Mouse (Mus musculus): Measurements from ENCODE around the gene Gm11111. TPM values are rescaled to one million over a fixed set of nuclear protein-coding genes. Genes with fewer than 3 reads are reported as not detected.
"Not testable (repeated sequence)": the region's sequence is repeated elsewhere in the genome, so short reads cannot be mapped to it uniquely, and the experiment has no call there.

Gm11111 gene
- polyA plus RNA-seq, 1 experiment from 2014 or later = not detected

GRCm38 (mm10) chr5:98574711-98575470 lies 22.4 kb downstream of the Gm11111 start:
- H3K9ac ChIP-seq (ENCODE audit: low read depth, low read length) = no peak overlapping the region
- H3K27me3 ChIP-seq (replicated peaks; ENCODE audit: control insufficient read depth, insufficient read depth, low read length) = no peaks in the 10 kb centered on the region
- H3K4me3 ChIP-seq (ENCODE audit: low read depth, low read length) = no peak overlapping the region
- H3K9me3 ChIP-seq (ENCODE audit: control insufficient read depth, low read length) = no peaks in the 10 kb centered on the region
- peak overlapping the region; percentile 3; the same call in 1 of the 2 replicates for H3K4me2 ChIP-seq (ENCODE audit: low read depth, low read length)
- WGBS = 38% methylated on average over 12 of the region's 12 CpGs
- DNase-seq (ENCODE audit: low spot score) = peak; percentile 85
- H3K27ac ChIP-seq (replicated peaks; ENCODE audit: low read depth, low read length) = no peak overlapping the region
- peak; percentile 86 for ATAC-seq (ENCODE audit: low read depth)
- H3K4me1 ChIP-seq (ENCODE audit: control insufficient read depth, insufficient read depth, low read length) = peaks cover 11% of the 10 kb centered on the region
- no peaks in the 10 kb centered on the region for H3K36me3 ChIP-seq (ENCODE audit: control insufficient read depth, insufficient read depth, low read length)

- no peak overlapping the region for H3K4me2 ChIP-seq (ENCODE audit: low read depth, low read length)
- no peaks in the 10 kb centered on the region for H3K36me3 ChIP-seq (ENCODE audit: control insufficient read depth, insufficient read depth, low read length)
- H3K27ac ChIP-seq (replicated peaks; ENCODE audit: low read depth, low read length) = no peak overlapping the region
- H3K9me3 ChIP-seq (ENCODE audit: control insufficient read depth, low read length) = no peaks in the 10 kb centered on the region
- ATAC-seq (ENCODE audit: low read depth) (no peak), DNase-seq (ENCODE audit: low spot score) (no peak)
- H3K9ac ChIP-seq (ENCODE audit: low read depth, low read length) = no peak overlapping the region
- no peak overlapping the region for H3K4me3 ChIP-seq (ENCODE audit: low read depth, low read length)
- H3K4me1 ChIP-seq (ENCODE audit: control insufficient read depth, insufficient read depth, low read length) = peaks cover 11% of the 10 kb centered on the region
- WGBS = 60% methylated on average over 4 of the region's 4 CpGs
- no peaks in the 10 kb centered on the region for H3K27me3 ChIP-seq (replicated peaks; ENCODE audit: control insufficient read depth, insufficient read depth, low read length)
These were observed 23.0 kb downstream of the Gm11111 start for GRCm38 (mm10) chr5:98575471-98575834.

- H3K27me3 ChIP-seq (replicated peaks; ENCODE audit: control insufficient read depth, insufficient read depth, low read length); ATAC-seq (ENCODE audit: low read depth); H3K9me3 ChIP-seq (ENCODE audit: control insufficient read depth, low read length); H3K4me3 ChIP-seq (ENCODE audit: low read depth, low read length); H3K9ac ChIP-seq (ENCODE audit: low read depth, low read length); H3K4me2 ChIP-seq (ENCODE audit: low read depth, low read length); H3K36me3 ChIP-seq (ENCODE audit: control insufficient read depth, insufficient read depth, low read length); H3K27ac ChIP-seq (replicated peaks; ENCODE audit: low read depth, low read length); DNase-seq (ENCODE audit: low spot score): not testable (repeated sequence)
- H3K4me1 ChIP-seq (ENCODE audit: control insufficient read depth, insufficient read depth, low read length) = peaks cover 13% of the 10 kb centered on the region
- WGBS = 66% methylated on average over 6 of the region's 6 CpGs
These were observed 24.0 kb downstream of the Gm11111 start for GRCm38 (mm10) chr5:98576538-98576937.

GRCm38 (mm10) chr5:98578398-98578797 lies 25.9 kb downstream of the Gm11111 start:
- no peak overlapping the region for H3K9ac ChIP-seq (ENCODE audit: low read depth, low read length)
- no peak overlapping the region for H3K4me3 ChIP-seq (ENCODE audit: low read depth, low read length)
- no peaks in the 10 kb centered on the region for H3K36me3 ChIP-seq (ENCODE audit: control insufficient read depth, insufficient read depth, low read length)
- H3K4me1 ChIP-seq (ENCODE audit: control insufficient read depth, insufficient read depth, low read length) = peaks cover 13% of the 10 kb centered on the region
- no peaks in the 10 kb centered on the region for H3K9me3 ChIP-seq (ENCODE audit: control insufficient read depth, low read length)
- no peaks in the 10 kb centered on the region for H3K27me3 ChIP-seq (replicated peaks; ENCODE audit: control insufficient read depth, insufficient read depth, low read length)
- no peak overlapping the region for H3K27ac ChIP-seq (replicated peaks; ENCODE audit: low read depth, low read length)
- ATAC-seq (ENCODE audit: low read depth) (no peak), DNase-seq (ENCODE audit: low spot score) (no peak)
- WGBS = 71% methylated on average over 2 of the region's 2 CpGs
- no peak overlapping the region for H3K4me2 ChIP-seq (ENCODE audit: low read depth, low read length)

GRCm38 (mm10) chr5:98580811-98581210 lies 28.3 kb downstream of the Gm11111 start:
- WGBS = 44% methylated on average over 5 of the region's 5 CpGs
- no peaks in the 10 kb centered on the region for H3K36me3 ChIP-seq (ENCODE audit: control insufficient read depth, insufficient read depth, low read length)
- no peaks in the 10 kb centered on the region for H3K27me3 ChIP-seq (replicated peaks; ENCODE audit: control insufficient read depth, insufficient read depth, low read length)
- H3K9me3 ChIP-seq (ENCODE audit: control insufficient read depth, low read length) = no peaks in the 10 kb centered on the region
- 0 out of 2 replicates have a peak, but pooled peaks cover 2% of the 10 kb centered on the region for H3K4me1 ChIP-seq (ENCODE audit: control insufficient read depth, insufficient read depth, low read length)
- no peak overlapping the region for H3K4me3 ChIP-seq (ENCODE audit: low read depth, low read length)
- H3K4me2 ChIP-seq (ENCODE audit: low read depth, low read length) = no peak overlapping the region
- no peak overlapping the region for H3K27ac ChIP-seq (replicated peaks; ENCODE audit: low read depth, low read length)
- no peak for ATAC-seq (ENCODE audit: low read depth)
- no peak overlapping the region for H3K9ac ChIP-seq (ENCODE audit: low read depth, low read length)
- DNase-seq (ENCODE audit: low spot score) = no peak

GRCm38 (mm10) chr5:98582051-98582450 lies 29.6 kb downstream of the Gm11111 start:
- ATAC-seq (ENCODE audit: low read depth) = no peak
- no peaks in the 10 kb centered on the region for H3K36me3 ChIP-seq (ENCODE audit: control insufficient read depth, insufficient read depth, low read length)
- no peak overlapping the region for H3K27ac ChIP-seq (replicated peaks; ENCODE audit: low read depth, low read length)
- no peak overlapping the region for H3K9ac ChIP-seq (ENCODE audit: low read depth, low read length)
- 0 out of 2 replicates have a peak, but pooled peaks cover 2% of the 10 kb centered on the region for H3K4me1 ChIP-seq (ENCODE audit: control insufficient read depth, insufficient read depth, low read length)
- no peak for DNase-seq (ENCODE audit: low spot score)
- no peaks in the 10 kb centered on the region for H3K9me3 ChIP-seq (ENCODE audit: control insufficient read depth, low read length)
- H3K4me3 ChIP-seq (ENCODE audit: low read depth, low read length) = no peak overlapping the region
- 80% methylated on average over 3 of the region's 3 CpGs for WGBS
- no peak overlapping the region for H3K4me2 ChIP-seq (ENCODE audit: low read depth, low read length)
- no peaks in the 10 kb centered on the region for H3K27me3 ChIP-seq (replicated peaks; ENCODE audit: control insufficient read depth, insufficient read depth, low read length)

- no peak overlapping the region for H3K4me3 ChIP-seq (ENCODE audit: low read depth, low read length)
- H3K4me2 ChIP-seq (ENCODE audit: low read depth, low read length) = no peak overlapping the region
- 0 out of 2 replicates have a peak, but pooled peaks cover 2% of the 10 kb centered on the region for H3K4me1 ChIP-seq (ENCODE audit: control insufficient read depth, insufficient read depth, low read length)
- no peaks in the 10 kb centered on the region for H3K27me3 ChIP-seq (replicated peaks; ENCODE audit: control insufficient read depth, insufficient read depth, low read length)
- no peak overlapping the region for H3K27ac ChIP-seq (replicated peaks; ENCODE audit: low read depth, low read length)
- no peak for DNase-seq (ENCODE audit: low spot score)
- ATAC-seq (ENCODE audit: low read depth) = no peak
- no peak overlapping the region for H3K9ac ChIP-seq (ENCODE audit: low read depth, low read length)
- H3K9me3 ChIP-seq (ENCODE audit: control insufficient read depth, low read length) = no peaks in the 10 kb centered on the region
- H3K36me3 ChIP-seq (ENCODE audit: control insufficient read depth, insufficient read depth, low read length) = no peaks in the 10 kb centered on the region
These were observed 33.4 kb downstream of the Gm11111 start for GRCm38 (mm10) chr5:98585915-98586314.

All from embryonic facial prominence, embryonic 14.5 days (tissue).